Mouse (Mus musculus): ENCODE data around the gene Il1b. TPM values are rescaled to one million over a fixed set of nuclear protein-coding genes. Genes with fewer than 3 reads are reported as not detected.

Il1b gene
- polyA plus RNA-seq, 1 experiment from 2014 or later: 0.22 TPM

GRCm38 (mm10) chr2:129406508-129406907 is 35.6 kb upstream of the Il1b start:
- no peak overlapping the region for H3K4me3 ChIP-seq (ENCODE audit: low read depth, low read length)
- 89% methylated on average over 8 of the region's 8 CpGs for WGBS
- H3K9me3 ChIP-seq (replicated peaks; ENCODE audit: control insufficient read depth, low read length): no peaks in the 10 kb centered on the region
- no peak overlapping the region for H3K9ac ChIP-seq (replicated peaks; ENCODE audit: low read length)
- no peak for DNase-seq (ENCODE audit: low spot score)
- no peaks in the 10 kb centered on the region for H3K36me3 ChIP-seq (replicated peaks; ENCODE audit: control insufficient read depth, insufficient read depth, low read depth, low read length)
- no peak overlapping the region for H3K27ac ChIP-seq (replicated peaks; ENCODE audit: low read depth, low read length)
- no peak for ATAC-seq (replicated peaks; ENCODE audit: insufficient number of reproducible peaks, low FRiP score, low TSS enrichment, low read depth)
- H3K27me3 ChIP-seq (ENCODE audit: control insufficient read depth, insufficient read depth, low read length): no peaks in the 10 kb centered on the region
- H3K4me2 ChIP-seq (ENCODE audit: low read depth, low read length): no peak overlapping the region
- H3K4me1 ChIP-seq (ENCODE audit: control insufficient read depth, insufficient read depth, low read length): no peaks in the 10 kb centered on the region

- H3K27me3 ChIP-seq (ENCODE audit: control insufficient read depth, insufficient read depth, low read length): no peaks in the 10 kb centered on the region
Measured at GRCm38 (mm10) chr2:129403786-129404185, 32.8 kb upstream of the Il1b start.

DNA sequence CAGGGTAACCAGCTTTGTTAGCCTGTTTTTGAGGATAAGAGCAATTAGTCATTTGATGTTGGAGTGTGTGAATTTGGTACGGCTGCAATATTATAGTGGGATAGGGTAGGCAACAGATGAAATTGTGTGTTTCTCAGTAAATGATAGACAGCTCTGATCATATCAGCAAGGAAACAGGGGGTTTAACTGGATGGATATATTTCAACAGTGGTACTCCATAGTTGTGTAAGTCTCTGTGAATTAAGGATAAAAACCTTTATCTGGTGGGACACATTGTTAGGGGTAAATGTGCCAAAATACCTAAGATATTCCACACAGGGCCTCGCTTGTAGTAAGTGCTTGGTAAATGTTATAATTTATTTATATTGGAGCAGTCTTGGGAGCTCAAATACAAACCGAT is 31.4 kb upstream of the Il1b start:
- no peak for ATAC-seq (replicated peaks; ENCODE audit: insufficient number of reproducible peaks, low FRiP score, low TSS enrichment, low read depth)
- no peak for DNase-seq (ENCODE audit: low spot score)
- WGBS: 83% methylated on average over 3 of the region's 3 CpGs
- Histone ChIP-seq H3K4me2 (ENCODE audit: low read depth, low read length) (no peak overlapping the region), H3K27me3 (ENCODE audit: control insufficient read depth, insufficient read depth, low read length) (no peaks in the 10 kb centered on the region), H3K4me1 (ENCODE audit: control insufficient read depth, insufficient read depth, low read length) (no peaks in the 10 kb centered on the region), H3K9ac (replicated peaks; ENCODE audit: low read length) (no peak overlapping the region), H3K4me3 (ENCODE audit: low read depth, low read length) (no peak overlapping the region), H3K9me3 (replicated peaks; ENCODE audit: control insufficient read depth, low read length) (no peaks in the 10 kb centered on the region), H3K27ac (replicated peaks; ENCODE audit: low read depth, low read length) (no peak overlapping the region), H3K36me3 (replicated peaks; ENCODE audit: control insufficient read depth, insufficient read depth, low read depth, low read length) (no peaks in the 10 kb centered on the region)

More at GRCm38 (mm10) chr2:129403786-129404185, 32.8 kb upstream of the Il1b start:
- no peak overlapping the region for H3K4me3 ChIP-seq (ENCODE audit: low read depth, low read length)
- DNase-seq (ENCODE audit: low spot score) (no peak), ATAC-seq (replicated peaks; ENCODE audit: insufficient number of reproducible peaks, low FRiP score, low TSS enrichment, low read depth) (no peak)
- H3K36me3 ChIP-seq (replicated peaks; ENCODE audit: control insufficient read depth, insufficient read depth, low read depth, low read length): no peaks in the 10 kb centered on the region
- H3K9me3 ChIP-seq (replicated peaks; ENCODE audit: control insufficient read depth, low read length): no peaks in the 10 kb centered on the region
- H3K9ac ChIP-seq (replicated peaks; ENCODE audit: low read length): no peak overlapping the region
- H3K4me1 ChIP-seq (ENCODE audit: control insufficient read depth, insufficient read depth, low read length): no peaks in the 10 kb centered on the region
- no peak overlapping the region for H3K27ac ChIP-seq (replicated peaks; ENCODE audit: low read depth, low read length)
- no peak overlapping the region for H3K4me2 ChIP-seq (ENCODE audit: low read depth, low read length)
- WGBS: 97% methylated on average over 2 of the region's 2 CpGs

DNA sequence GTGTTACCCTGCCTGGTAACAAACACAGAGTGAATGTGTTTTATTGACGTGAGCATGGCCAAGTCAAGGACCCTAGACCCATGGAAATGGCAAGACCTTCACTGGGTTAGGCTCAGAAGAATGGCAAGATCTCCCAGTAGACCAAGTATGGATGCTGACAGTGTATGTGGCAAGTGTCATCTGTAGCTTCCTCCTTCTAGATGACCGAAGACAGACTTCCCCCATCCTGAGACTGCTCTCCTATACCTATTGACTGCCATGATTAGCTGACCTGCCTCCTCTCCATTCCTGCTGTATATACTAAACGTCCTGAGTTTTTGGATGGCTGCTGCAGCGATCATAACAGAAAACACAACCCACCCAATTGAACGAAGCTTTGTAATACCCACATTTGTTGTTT is 30.9 kb upstream of the Il1b start:
- Histone ChIP-seq H3K9me3 (replicated peaks; ENCODE audit: control insufficient read depth, low read length) (no peaks in the 10 kb centered on the region), H3K4me2 (ENCODE audit: low read depth, low read length) (no peak overlapping the region), H3K27ac (replicated peaks; ENCODE audit: low read depth, low read length) (no peak overlapping the region), H3K4me1 (ENCODE audit: control insufficient read depth, insufficient read depth, low read length) (no peaks in the 10 kb centered on the region), H3K27me3 (ENCODE audit: control insufficient read depth, insufficient read depth, low read length) (no peaks in the 10 kb centered on the region), H3K4me3 (ENCODE audit: low read depth, low read length) (no peak overlapping the region), H3K9ac (replicated peaks; ENCODE audit: low read length) (no peak overlapping the region), H3K36me3 (replicated peaks; ENCODE audit: control insufficient read depth, insufficient read depth, low read depth, low read length) (no peaks in the 10 kb centered on the region)
- WGBS: 88% methylated on average over 5 of the region's 5 CpGs
- ATAC-seq (replicated peaks; ENCODE audit: insufficient number of reproducible peaks, low FRiP score, low TSS enrichment, low read depth) (no peak), DNase-seq (ENCODE audit: low spot score) (no peak)

DNA sequence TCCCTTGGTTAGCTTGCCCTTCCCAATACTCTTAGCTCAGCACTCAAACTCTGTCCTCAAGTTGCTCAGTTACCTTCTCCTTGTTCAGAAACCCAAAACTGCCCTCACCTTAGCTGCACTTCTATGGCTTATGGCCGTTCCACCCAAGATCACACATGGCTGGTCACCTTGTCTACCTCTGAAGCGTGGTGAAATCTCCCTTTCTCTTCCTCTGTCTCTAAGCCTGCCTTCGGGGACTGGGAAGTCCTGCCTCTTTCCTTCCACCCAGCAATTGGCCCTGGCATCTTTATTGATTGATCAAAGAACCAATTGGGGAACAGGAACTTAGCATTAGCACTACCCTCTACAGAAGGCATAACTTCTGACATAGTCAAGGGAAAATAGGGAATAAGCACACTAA is 27.2 kb upstream of the Il1b start:
- DNase-seq (ENCODE audit: low spot score) (no peak), ATAC-seq (replicated peaks; ENCODE audit: insufficient number of reproducible peaks, low FRiP score, low TSS enrichment, low read depth) (no peak)
- no peak overlapping the region for H3K27ac ChIP-seq (replicated peaks; ENCODE audit: low read depth, low read length)
- no peaks in the 10 kb centered on the region for H3K27me3 ChIP-seq (ENCODE audit: control insufficient read depth, insufficient read depth, low read length)
- H3K9ac ChIP-seq (replicated peaks; ENCODE audit: low read length): no peak overlapping the region
- WGBS: 77% methylated on average over 3 of the region's 3 CpGs
- no peaks in the 10 kb centered on the region for H3K36me3 ChIP-seq (replicated peaks; ENCODE audit: control insufficient read depth, insufficient read depth, low read depth, low read length)
- no peaks in the 10 kb centered on the region for H3K4me1 ChIP-seq (ENCODE audit: control insufficient read depth, insufficient read depth, low read length)
- no peak overlapping the region for H3K4me2 ChIP-seq (ENCODE audit: low read depth, low read length)
- no peak overlapping the region for H3K4me3 ChIP-seq (ENCODE audit: low read depth, low read length)
- no peaks in the 10 kb centered on the region for H3K9me3 ChIP-seq (replicated peaks; ENCODE audit: control insufficient read depth, low read length)

DNA sequence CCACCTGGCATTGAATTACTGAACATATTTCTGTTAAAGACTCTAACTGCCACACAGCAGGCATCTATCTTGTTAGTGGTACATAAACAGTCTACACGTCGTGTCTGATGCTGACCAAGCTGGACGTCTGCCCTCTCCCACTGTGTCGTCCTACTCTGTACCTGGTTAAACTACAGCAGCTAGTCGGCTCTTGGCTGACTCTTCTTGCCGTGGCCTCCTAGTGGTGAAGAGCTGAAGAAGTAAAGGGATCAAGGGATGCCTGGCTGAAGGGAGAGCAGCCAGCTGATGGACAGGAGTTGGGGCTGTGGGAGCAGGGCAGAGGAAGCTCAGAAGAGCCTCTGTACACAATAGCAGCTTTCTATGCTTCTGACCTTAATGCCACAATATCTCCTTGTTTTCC is 22.6 kb upstream of the Il1b start:
- Histone ChIP-seq H3K27me3 (ENCODE audit: control insufficient read depth, insufficient read depth, low read length) (no peaks in the 10 kb centered on the region), H3K4me3 (ENCODE audit: low read depth, low read length) (no peak overlapping the region), H3K9me3 (replicated peaks; ENCODE audit: control insufficient read depth, low read length) (no peaks in the 10 kb centered on the region), H3K9ac (replicated peaks; ENCODE audit: low read length) (no peak overlapping the region), H3K4me1 (ENCODE audit: control insufficient read depth, insufficient read depth, low read length) (no peaks in the 10 kb centered on the region), H3K4me2 (ENCODE audit: low read depth, low read length) (no peak overlapping the region), H3K36me3 (replicated peaks; ENCODE audit: control insufficient read depth, insufficient read depth, low read depth, low read length) (no peaks in the 10 kb centered on the region), H3K27ac (replicated peaks; ENCODE audit: low read depth, low read length) (no peak overlapping the region)
- ATAC-seq (replicated peaks; ENCODE audit: insufficient number of reproducible peaks, low FRiP score, low TSS enrichment, low read depth) (no peak), DNase-seq (ENCODE audit: low spot score) (peak; percentile 4)
- WGBS: 29% methylated on average over 6 of the region's 6 CpGs

DNA sequence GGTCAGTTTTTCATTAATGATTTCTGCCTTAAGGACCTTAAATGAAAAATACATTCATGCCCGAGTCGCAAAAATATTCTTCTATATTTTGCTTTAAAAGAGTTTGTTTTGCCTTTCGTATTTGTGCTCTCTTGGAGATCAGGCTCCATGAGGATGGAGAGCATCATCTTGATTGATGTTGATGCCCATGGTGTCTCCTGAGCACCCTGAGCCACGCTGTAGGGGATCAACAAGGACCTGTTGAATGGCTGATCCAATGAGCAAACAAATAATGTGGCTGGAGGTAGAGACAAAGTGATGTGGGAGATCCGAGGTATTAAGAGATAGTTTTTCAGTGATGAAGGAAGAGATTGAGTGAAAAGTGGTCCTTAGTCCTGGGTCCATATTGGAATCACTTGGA is 19.2 kb upstream of the Il1b start:
- Histone ChIP-seq H3K9me3 (replicated peaks; ENCODE audit: control insufficient read depth, low read length) (no peaks in the 10 kb centered on the region), H3K9ac (replicated peaks; ENCODE audit: low read length) (no peak overlapping the region), H3K27ac (replicated peaks; ENCODE audit: low read depth, low read length) (no peak overlapping the region), H3K4me1 (ENCODE audit: control insufficient read depth, insufficient read depth, low read length) (no peaks in the 10 kb centered on the region), H3K4me3 (ENCODE audit: low read depth, low read length) (no peak overlapping the region), H3K36me3 (replicated peaks; ENCODE audit: control insufficient read depth, insufficient read depth, low read depth, low read length) (no peaks in the 10 kb centered on the region), H3K4me2 (ENCODE audit: low read depth, low read length) (no peak overlapping the region), H3K27me3 (ENCODE audit: control insufficient read depth, insufficient read depth, low read length) (no peaks in the 10 kb centered on the region)
- DNase-seq (ENCODE audit: low spot score) (no peak), ATAC-seq (replicated peaks; ENCODE audit: insufficient number of reproducible peaks, low FRiP score, low TSS enrichment, low read depth) (no peak)
- 83% methylated on average over 5 of the region's 5 CpGs for WGBS

DNA sequence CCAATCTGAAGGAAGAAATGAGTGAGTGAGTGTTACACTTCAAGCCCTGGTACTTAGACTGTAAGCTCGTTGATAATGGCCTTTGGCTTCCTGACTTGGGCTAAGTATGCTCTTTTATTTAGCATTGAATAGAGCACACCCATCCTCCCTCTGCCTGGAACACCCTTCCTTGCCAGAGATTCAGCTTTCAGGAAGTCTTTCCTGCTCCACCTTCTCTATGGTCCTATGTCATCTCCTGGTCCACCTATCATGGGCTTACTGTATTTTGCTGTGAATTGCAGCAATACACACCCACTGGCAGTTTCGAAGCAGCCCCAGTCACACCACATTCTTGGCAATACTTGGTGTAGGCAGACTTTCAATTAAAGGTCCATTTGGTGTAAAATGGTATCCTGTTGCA is 18.4 kb upstream of the Il1b start:
- 77% methylated on average over 2 of the region's 2 CpGs for WGBS
- no peak for ATAC-seq (replicated peaks; ENCODE audit: insufficient number of reproducible peaks, low FRiP score, low TSS enrichment, low read depth)
- no peak overlapping the region for H3K4me2 ChIP-seq (ENCODE audit: low read depth, low read length)

More for the DNA sequence above, 18.4 kb upstream of the Il1b start:
- Histone ChIP-seq H3K27me3 (ENCODE audit: control insufficient read depth, insufficient read depth, low read length) (no peaks in the 10 kb centered on the region), H3K36me3 (replicated peaks; ENCODE audit: control insufficient read depth, insufficient read depth, low read depth, low read length) (no peaks in the 10 kb centered on the region), H3K9me3 (replicated peaks; ENCODE audit: control insufficient read depth, low read length) (no peaks in the 10 kb centered on the region), H3K9ac (replicated peaks; ENCODE audit: low read length) (no peak overlapping the region), H3K4me3 (ENCODE audit: low read depth, low read length) (no peak overlapping the region), H3K27ac (replicated peaks; ENCODE audit: low read depth, low read length) (no peak overlapping the region), H3K4me1 (ENCODE audit: control insufficient read depth, insufficient read depth, low read length) (no peaks in the 10 kb centered on the region)
- no peak for DNase-seq (ENCODE audit: low spot score)
